Mouse (Mus musculus): ENCODE measurements around the gene Tmem150a. TPM values are rescaled to one million over a fixed set of nuclear protein-coding genes. Genes with fewer than 3 reads are reported as not detected.

Gene Tmem150a
- total and polyA plus RNA-seq, 2 experiments from 2014 or later = 12.9 to 28.5 TPM

GRCm38 (mm10) chr6:72356001-72356532 is 820 bp downstream of the Tmem150a start:
- peaks cover 32% of the 10 kb centered on the region for H3K36me3 ChIP-seq (ENCODE audit: insufficient read depth, low read length)
- peak overlapping the region; percentile 95 for H3K4me2 ChIP-seq (ENCODE audit: low read depth, low read length, poor library complexity, severe bottlenecking)
- no peaks in the 10 kb centered on the region for H3K9me3 ChIP-seq (ENCODE audit: low read length)
- TF ChIP-seq CTCF (IDR thresholded peaks at IDR 0.05) = no peak
- H3K27me3 ChIP-seq (ENCODE audit: insufficient read depth, low read length) = no peaks in the 10 kb centered on the region
- H3K4me1 ChIP-seq (ENCODE audit: insufficient read depth, low read length) = peaks cover 10% of the 10 kb centered on the region; the same call in 1 of the 2 replicates
- ATAC-seq (ENCODE audit: low FRiP score) (peak; percentile 5; the same call in 1 of the 2 replicates), DNase-seq (ENCODE audit: low spot score) (no peak)
- H3K4me3 ChIP-seq (ENCODE audit: low read depth, low read length) = peak overlapping the region; percentile 58
- 32% methylated on average over 8 of the region's 8 CpGs for WGBS
- peak overlapping the region; percentile 70 for H3K9ac ChIP-seq (replicated peaks; ENCODE audit: low read length, poor library complexity, severe bottlenecking)
- H3K27ac ChIP-seq (ENCODE audit: low read depth, low read length) = peak overlapping the region; percentile 68

- Histone ChIP-seq H3K9ac (replicated peaks; ENCODE audit: low read length, poor library complexity, severe bottlenecking) (no peak overlapping the region), H3K4me1 (ENCODE audit: insufficient read depth, low read length) (peaks cover 17% of the 10 kb centered on the region), H3K4me3 (ENCODE audit: low read depth, low read length) (no peak overlapping the region), H3K36me3 (ENCODE audit: insufficient read depth, low read length) (peaks cover 27% of the 10 kb centered on the region), H3K4me2 (ENCODE audit: low read depth, low read length, poor library complexity, severe bottlenecking) (no peak overlapping the region), H3K9me3 (ENCODE audit: low read length) (no peaks in the 10 kb centered on the region), H3K27ac (ENCODE audit: low read depth, low read length) (no peak overlapping the region), H3K27me3 (ENCODE audit: insufficient read depth, low read length) (no peaks in the 10 kb centered on the region)
- DNase-seq (ENCODE audit: low spot score) = no peak
- no peak for TF ChIP-seq CTCF (IDR thresholded peaks at IDR 0.05)
- 66% methylated on average over 5 of the region's 5 CpGs for WGBS
- no peak for ATAC-seq (ENCODE audit: low FRiP score)
These were observed 2.2 kb downstream of the Tmem150a start for GRCm38 (mm10) chr6:72357164-72358079.

- H3K4me1 ChIP-seq (ENCODE audit: insufficient read depth, low read length) = peaks cover 17% of the 10 kb centered on the region
- no peak overlapping the region for H3K27ac ChIP-seq (ENCODE audit: low read depth, low read length)
- ATAC-seq (ENCODE audit: low FRiP score) = no peak
- H3K9me3 ChIP-seq (ENCODE audit: low read length) = no peaks in the 10 kb centered on the region
- peaks cover 27% of the 10 kb centered on the region for H3K36me3 ChIP-seq (ENCODE audit: insufficient read depth, low read length)
- TF ChIP-seq CTCF (IDR thresholded peaks at IDR 0.05) = no peak
- no peak for DNase-seq (ENCODE audit: low spot score)
- H3K4me3 ChIP-seq (ENCODE audit: low read depth, low read length) = no peak overlapping the region
- no peak overlapping the region for H3K4me2 ChIP-seq (ENCODE audit: low read depth, low read length, poor library complexity, severe bottlenecking)
- WGBS = 92% methylated on average over 10 of the region's 10 CpGs
- H3K27me3 ChIP-seq (ENCODE audit: insufficient read depth, low read length) = no peaks in the 10 kb centered on the region
- H3K9ac ChIP-seq (replicated peaks; ENCODE audit: low read length, poor library complexity, severe bottlenecking) = no peak overlapping the region
These were observed 3.0 kb downstream of the Tmem150a start for GRCm38 (mm10) chr6:72358086-72358764.

GRCm38 (mm10) chr6:72359343-72359742 is 4.1 kb downstream of the Tmem150a start:
- H3K27me3 ChIP-seq (ENCODE audit: insufficient read depth, low read length) = no peaks in the 10 kb centered on the region
- no peak overlapping the region for H3K9ac ChIP-seq (replicated peaks; ENCODE audit: low read length, poor library complexity, severe bottlenecking)
- WGBS = 77% methylated on average over 2 of the region's 2 CpGs
- no peak overlapping the region for H3K27ac ChIP-seq (ENCODE audit: low read depth, low read length)
- no peak for DNase-seq (ENCODE audit: low spot score)
- no peaks in the 10 kb centered on the region for H3K9me3 ChIP-seq (ENCODE audit: low read length)
- no peak for ATAC-seq (ENCODE audit: low FRiP score)
- peaks cover 15% of the 10 kb centered on the region for H3K4me1 ChIP-seq (ENCODE audit: insufficient read depth, low read length)
- no peak for TF ChIP-seq CTCF (IDR thresholded peaks at IDR 0.05)
- H3K36me3 ChIP-seq (ENCODE audit: insufficient read depth, low read length) = peaks cover 27% of the 10 kb centered on the region
- no peak overlapping the region for H3K4me2 ChIP-seq (ENCODE audit: low read depth, low read length, poor library complexity, severe bottlenecking)
- no peak overlapping the region for H3K4me3 ChIP-seq (ENCODE audit: low read depth, low read length)

GRCm38 (mm10) chr6:72359891-72360598 is 4.8 kb downstream of the Tmem150a start:
- Histone ChIP-seq H3K27ac (ENCODE audit: low read depth, low read length) (no peak overlapping the region), H3K4me1 (ENCODE audit: insufficient read depth, low read length) (peaks cover 8% of the 10 kb centered on the region), H3K9ac (replicated peaks; ENCODE audit: low read length, poor library complexity, severe bottlenecking) (no peak overlapping the region), H3K4me3 (ENCODE audit: low read depth, low read length) (no peak overlapping the region), H3K27me3 (ENCODE audit: insufficient read depth, low read length) (no peaks in the 10 kb centered on the region), H3K36me3 (ENCODE audit: insufficient read depth, low read length) (peaks cover 27% of the 10 kb centered on the region), H3K4me2 (ENCODE audit: low read depth, low read length, poor library complexity, severe bottlenecking) (no peak overlapping the region), H3K9me3 (ENCODE audit: low read length) (no peaks in the 10 kb centered on the region)
- no peak for DNase-seq (ENCODE audit: low spot score)
- no peak for TF ChIP-seq CTCF (IDR thresholded peaks at IDR 0.05)
- 84% methylated on average over 11 of the region's 11 CpGs for WGBS
- no peak for ATAC-seq (ENCODE audit: low FRiP score)

Data from midbrain, postnatal 0 days (tissue).